Mouse (Mus musculus) lung, postnatal 25 days (tissue): ENCODE data around the gene Itm2c.

Experiments
- DNase-seq: peaks from one replicate; pipeline ENCODE4 v3.0.0; 2022; ENCODE audit warnings: low spot score

Itm2c gene

DNA sequence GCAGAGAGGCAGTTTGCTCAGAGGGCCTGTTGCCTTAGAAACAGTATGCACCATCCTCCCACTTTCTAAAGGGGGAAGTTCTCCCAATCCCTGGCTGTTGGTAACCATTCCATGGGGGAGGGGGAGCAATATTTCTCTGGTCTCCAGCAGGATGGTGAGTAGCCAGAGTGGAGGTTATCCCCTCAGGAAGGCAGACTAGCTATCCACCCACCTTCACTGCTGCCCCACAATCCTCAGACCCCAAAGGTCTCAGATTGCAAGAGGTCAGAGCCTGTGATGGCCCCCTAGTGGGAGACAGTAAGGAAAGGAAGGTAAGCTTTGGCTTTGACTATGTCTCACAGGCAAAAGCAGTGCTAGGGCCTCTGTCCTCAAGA lies 5.3 kb downstream of the Itm2c start:
- no peak for DNase-seq

GRCm38 (mm10) chr1:85900521-85901333 lies 6.6 kb downstream of the Itm2c start:
- no peak for DNase-seq

DNA sequence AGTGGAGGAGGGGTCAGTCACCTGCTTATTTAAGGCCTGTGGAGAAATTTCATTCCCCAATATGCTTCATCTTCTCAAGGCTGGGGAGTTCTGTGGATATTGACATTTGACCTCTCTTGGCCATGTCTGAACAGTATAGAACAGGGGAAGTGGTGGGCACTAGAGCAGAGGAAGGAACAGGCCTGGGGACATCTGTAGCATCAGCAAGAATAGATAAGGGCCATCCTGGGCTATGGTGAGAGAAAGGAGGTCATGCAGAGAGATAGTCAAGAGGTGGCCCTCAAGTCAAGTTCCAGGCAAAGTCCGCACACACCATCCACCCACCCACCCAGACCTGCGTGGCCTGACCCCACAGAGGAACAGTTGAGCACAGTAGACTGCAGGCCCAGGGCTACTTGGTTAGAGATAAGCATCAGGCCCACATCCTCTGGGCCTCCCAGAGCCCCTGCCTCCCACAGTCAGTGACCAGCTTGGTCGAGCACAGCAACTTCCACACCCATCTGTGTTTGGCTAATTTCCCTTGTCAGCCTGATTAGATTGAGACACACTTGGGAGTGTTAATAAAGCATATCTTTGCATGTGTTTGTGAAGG lies 7.5 kb downstream of the Itm2c start:
- no peak for DNase-seq

DNA sequence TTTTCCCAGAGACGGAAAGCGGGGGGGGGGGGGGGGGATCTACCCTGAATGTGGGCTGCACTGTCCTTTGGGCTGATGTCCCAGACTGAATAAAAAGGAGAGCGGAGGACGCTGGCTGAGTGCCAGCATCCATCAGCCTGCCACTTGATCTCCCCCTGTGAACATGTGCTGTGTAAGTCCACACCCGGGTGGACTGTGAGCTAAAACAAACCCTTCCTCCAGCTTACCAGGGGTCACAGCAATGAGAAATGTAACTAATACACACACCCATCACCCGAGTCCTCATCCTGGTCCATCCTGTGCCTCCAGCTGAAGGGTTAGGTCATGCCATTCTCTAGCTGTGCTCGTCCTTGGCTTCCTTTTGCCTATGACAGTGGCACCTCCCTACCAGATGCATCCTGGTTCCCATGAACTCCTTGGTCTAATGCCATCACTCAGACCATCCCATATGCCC lies 8.1 kb downstream of the Itm2c start:
- DNase-seq, result no peak

DNA sequence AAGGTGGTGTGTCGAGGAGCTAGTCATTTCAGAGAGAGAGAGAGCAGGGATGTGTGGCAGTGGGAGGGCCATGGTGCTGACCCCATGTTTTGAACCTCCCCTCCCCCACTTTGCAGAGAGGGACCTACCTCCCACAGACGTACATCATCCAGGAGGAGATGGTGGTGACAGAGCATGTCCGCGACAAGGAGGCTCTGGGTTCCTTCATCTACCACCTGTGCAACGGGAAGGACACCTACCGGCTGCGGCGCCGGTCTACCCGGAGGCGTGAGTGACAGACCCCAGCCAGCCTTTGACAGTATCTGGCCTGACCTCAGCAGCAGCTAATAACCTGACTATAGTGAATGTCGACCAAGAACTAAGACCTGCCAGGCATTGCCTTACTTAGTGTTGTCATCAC lies 12.8 kb downstream of the Itm2c start:
- no peak for DNase-seq

GRCm38 (mm10) chr1:85908754-85909590 lies 14.9 kb downstream of the Itm2c start:
- peak; percentile 48 for DNase-seq

- no peak for DNase-seq
Observed at GRCm38 (mm10) chr1:85913078-85913755, 19.1 kb downstream of the Itm2c start.

GRCm38 (mm10) chr1:85915890-85916289 lies 21.8 kb downstream of the Itm2c start:
- DNase-seq, result no peak

GRCm38 (mm10) chr1:85916830-85917450 lies 22.9 kb downstream of the Itm2c start:
- DNase-seq, result no peak

DNA sequence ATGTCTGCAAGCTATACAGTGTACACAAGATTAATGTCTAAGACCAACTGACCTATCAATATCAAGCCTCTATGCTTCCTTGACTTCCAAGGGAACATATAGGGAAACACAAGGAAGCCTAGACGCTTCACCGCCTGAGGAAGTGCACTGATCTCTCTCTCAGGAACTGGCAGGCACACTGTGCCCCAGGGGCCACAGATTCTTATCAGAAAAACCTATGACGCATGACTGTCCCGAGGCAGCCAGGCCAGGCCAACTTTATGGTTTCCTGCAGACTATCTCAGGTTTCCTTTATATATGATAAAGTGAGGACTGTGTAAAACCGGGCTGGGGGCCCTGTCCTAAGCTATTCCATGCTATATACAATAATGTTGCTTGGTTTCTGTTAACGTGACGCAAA lies 25.5 kb downstream of the Itm2c start:
- no peak for DNase-seq

DNA sequence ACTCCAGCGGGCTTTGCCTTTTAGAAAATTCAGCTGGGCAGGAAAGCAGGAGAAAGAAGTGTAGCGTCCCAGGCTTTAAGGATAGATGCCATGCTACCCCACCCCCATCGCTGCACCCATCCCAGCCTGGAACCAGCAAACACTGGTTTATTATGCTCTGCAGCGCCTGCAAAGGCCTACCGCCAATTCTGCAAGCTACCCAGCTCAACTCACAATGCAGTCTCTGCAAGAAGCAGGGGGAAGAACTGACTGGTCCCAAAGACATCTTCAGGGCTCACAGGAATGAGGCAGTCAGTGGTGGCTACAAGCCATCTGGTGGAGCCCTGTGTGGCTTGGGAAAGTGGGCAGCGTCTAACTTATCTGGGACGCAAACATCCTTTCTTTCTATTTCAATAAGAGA lies 27.6 kb downstream of the Itm2c start:
- no peak for DNase-seq

GRCm38 (mm10) chr1:85922127-85922864 lies 28.2 kb downstream of the Itm2c start:
- no peak for DNase-seq

GRCm38 (mm10) chr1:85922865-85923211 lies 28.8 kb downstream of the Itm2c start:
- no peak for DNase-seq

DNA sequence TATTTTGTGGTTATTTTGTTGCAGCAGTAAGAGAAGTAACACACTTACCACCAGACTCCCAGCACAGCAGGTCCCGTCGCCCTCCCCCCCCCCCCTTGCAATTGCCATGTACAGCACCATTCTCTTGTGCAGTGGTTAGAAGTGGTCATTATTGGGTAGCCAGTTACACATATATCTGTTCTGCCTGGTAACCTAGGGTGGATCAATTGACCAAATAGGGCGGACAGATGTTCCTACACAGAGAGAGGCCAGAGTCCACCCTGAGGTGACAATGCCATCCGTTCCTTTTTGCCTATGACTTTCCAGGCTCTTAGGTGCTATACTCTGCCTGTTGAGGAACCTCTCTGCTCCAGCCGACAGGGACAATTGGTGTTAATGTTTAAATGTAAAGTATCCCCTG lies 31.1 kb downstream of the Itm2c start:
- no peak for DNase-seq

DNA sequence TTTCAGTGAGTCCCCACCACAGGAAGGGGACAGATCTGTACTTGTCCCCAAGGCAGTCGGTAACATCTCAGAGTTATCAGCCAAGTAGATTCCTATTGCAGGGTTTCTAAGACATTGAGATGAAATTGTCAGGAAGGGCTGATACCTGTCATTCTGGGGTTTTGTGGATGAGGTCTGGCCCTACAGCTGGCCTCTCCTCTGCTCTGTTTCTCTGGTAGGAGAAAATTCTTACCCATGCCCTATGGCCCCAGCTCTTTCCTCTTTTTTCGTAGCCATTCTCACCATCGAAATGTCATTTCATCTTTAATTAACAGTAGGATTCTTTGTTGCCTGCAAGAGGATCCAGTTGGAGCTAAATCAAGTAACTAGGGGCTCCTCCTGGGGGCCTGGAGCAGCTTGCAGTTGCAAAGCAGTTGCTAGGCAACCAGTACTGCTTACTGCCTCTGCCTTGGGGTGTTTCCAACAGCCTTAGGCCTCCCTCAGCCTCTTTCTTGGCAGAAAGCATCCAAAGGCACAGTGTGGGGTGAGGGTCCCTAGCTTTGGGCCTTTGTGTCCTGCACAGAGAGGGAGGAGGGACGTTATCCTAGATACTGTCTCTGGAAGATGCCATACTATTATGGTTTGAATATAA lies 34.1 kb downstream of the Itm2c start, which contains the start of gene 4933407L21Rik:
4933407L21Rik (plus strand) TSS at position 427 of the 631 bp plus-strand sequence.
- DNase-seq, result no peak

GRCm38 (mm10) chr1:85928688-85929065 lies 34.6 kb downstream of the Itm2c start:
- no peak for DNase-seq

DNA sequence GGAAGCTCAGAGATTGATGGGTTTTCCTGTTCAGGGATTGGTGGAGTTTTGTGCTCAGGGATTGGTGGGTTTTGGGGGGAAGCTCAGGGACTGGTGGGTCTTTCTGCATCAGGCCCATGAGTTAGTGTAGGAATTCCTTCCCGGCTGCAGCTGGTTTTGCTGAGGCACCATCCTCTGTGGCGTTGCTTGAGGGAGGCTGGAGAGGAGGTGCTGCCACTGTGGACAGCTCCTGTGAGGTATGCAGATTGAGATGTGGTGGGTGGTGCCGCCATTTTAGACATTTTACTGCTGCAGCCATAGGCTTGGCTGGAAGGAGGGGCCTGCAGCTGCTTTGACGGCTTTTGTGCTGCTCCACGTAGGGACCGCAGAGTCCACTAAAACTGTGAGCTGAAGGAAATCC lies 35.3 kb downstream of the Itm2c start:
- DNase-seq, result no peak

- DNase-seq, result no peak
Observed at GRCm38 (mm10) chr1:85931170-85931569, 37.1 kb downstream of the Itm2c start.

DNA sequence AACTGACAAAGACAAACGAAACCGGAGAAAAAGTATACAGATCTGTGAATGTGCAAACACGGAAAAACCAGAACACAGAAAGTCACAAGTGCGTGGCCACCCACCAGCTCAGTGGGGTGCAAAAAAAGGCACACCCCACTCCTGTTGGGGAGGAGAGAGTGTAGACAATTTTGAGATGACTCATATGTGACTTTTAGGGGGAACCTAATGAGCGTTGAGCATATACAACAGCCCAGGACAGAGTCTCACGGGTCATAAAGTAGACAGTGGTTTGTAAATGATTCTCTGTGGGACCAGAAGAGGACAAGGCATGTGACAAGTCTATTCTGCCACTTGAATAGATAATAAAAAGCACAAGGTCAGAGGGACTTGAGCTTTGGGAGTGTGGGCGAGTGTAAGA lies 39.1 kb downstream of the Itm2c start:
- DNase-seq, result no peak

DNA sequence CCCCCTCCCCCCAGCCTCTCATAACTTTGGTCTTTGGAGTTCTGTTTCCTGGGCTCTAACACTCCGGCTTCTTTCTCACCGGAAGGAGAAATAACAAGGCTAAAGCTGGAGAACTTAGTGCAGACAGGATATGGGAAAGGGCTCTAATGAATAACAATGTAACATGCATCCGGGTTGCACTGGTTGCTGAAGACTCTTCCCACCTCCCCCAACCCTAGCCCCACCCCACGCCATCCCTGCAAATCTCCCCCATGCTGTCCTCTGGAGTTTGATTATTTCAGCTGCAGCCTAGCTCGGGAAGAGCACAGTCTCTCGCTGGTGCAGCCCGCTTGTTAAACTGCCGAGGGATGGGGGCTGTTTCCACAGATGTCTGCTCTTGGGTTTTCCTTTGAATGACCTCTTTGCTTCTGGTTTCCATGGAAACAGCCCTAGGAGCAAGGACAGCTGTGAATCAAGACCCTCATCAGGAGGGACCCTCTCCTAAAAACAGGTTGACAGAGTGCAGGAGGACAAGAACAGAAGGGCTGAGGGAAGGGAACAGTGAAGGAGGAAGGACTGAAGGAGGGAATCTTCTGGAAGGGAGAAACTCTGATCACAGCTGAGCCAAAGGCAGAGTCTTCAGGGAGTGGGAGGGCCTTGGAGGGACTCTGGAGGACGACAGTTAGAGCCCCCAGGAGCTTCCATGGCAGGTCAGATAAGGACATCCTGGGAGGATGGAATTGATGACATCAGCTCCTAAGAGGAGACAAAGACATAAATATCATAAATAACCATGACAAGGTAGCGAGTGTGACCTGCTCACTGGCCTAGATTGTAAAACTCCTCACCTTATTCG lies 39.8 kb downstream of the Itm2c start:
- no peak for DNase-seq
